Mouse (Mus musculus) stomach, postnatal 0 days (tissue): ENCODE measurements around the gene Cryz. TPM values are rescaled to one million over a fixed set of nuclear protein-coding genes. Genes with fewer than 3 reads are reported as not detected.

Experiments used
- ATAC-seq: fragments of 200-750 bp; cut with Nextera tagmentation; 2 replicates; pipeline ENCODE4 v1.8.0; 2017; ENCODE audit not compliant: low FRiP score, low TSS enrichment
- DNase-seq: peaks from one replicate; pipeline ENCODE4 v3.0.0-alpha.2; 2016; ENCODE audit warnings: low spot score
- H3K27ac ChIP-seq: fragments of 300-500 bp; sonication (generic); replicated peaks from 2 replicates; pipeline ENCODE4 v1.5.1; 2014; ENCODE audit warnings: mild to moderate bottlenecking, control low read depth
- H3K27me3 ChIP-seq: fragments of 300-500 bp; sonication (generic); 2 replicates; pipeline ENCODE4 v1.6.1; 2014; ENCODE audit warnings: low read length; ENCODE audit not compliant: control insufficient read depth, insufficient read depth
- H3K36me3 ChIP-seq: fragments of 300-500 bp; sonication (generic); 2 replicates; pipeline ENCODE4 v1.6.1; 2014; ENCODE audit warnings: low read length, mixed read lengths; ENCODE audit not compliant: control insufficient read depth, insufficient read depth
- H3K4me1 ChIP-seq: fragments of 300-500 bp; sonication (generic); replicated peaks from 2 replicates; pipeline ENCODE4 v1.6.1; 2014; ENCODE audit warnings: antibody characterized with exemption; ENCODE audit not compliant: control insufficient read depth, insufficient read depth
- H3K4me2 ChIP-seq: fragments of 300-500 bp; sonication (generic); replicated peaks from 2 replicates; pipeline ENCODE4 v1.6.1; 2014; ENCODE audit warnings: low read depth, mild to moderate bottlenecking, control low read depth, moderate library complexity
- H3K4me3 ChIP-seq: fragments of 300-500 bp; sonication (generic); 2 replicates; pipeline ENCODE4 v1.5.1; 2014; ENCODE audit warnings: low read depth, low read length, control low read depth
- H3K9ac ChIP-seq: fragments of 300-500 bp; sonication (generic); 2 replicates; pipeline ENCODE4 v1.6.1; 2014; ENCODE audit warnings: mild to moderate bottlenecking, low read length, control low read depth, mixed read lengths
- H3K9me3 ChIP-seq: fragments of 300-500 bp; sonication (generic); 2 replicates; pipeline ENCODE4 v1.6.1; 2016; ENCODE audit warnings: low read length; ENCODE audit not compliant: control insufficient read depth
- CTCF ChIP-seq: IDR thresholded peaks from 2 replicates; pipeline ENCODE4 v1.5.1; 2016; ENCODE audit warnings: antibody characterized with exemption, low read depth, mild to moderate bottlenecking, moderate library complexity
- EP300 ChIP-seq: optimal IDR thresholded peaks from 2 replicates; pipeline ENCODE3; 2016; ENCODE audit warnings: antibody characterized with exemption
- WGBS: fragments of 180-500 bp; shearing (Covaris S2); extraction: QIAGEN DNeasy Blood & Tissue Kit; methylation state at CpG from one replicate; pipeline ENCODE4 v1.1.7; 2014; 5-methylcytosine and 5-hydroxymethylcytosine counted together
- polyA plus RNA-seq: library from polyadenylated mRNA; unstranded; fragments of >200 nt; fragmentation: Nextera tagmentation; extraction: Ambion mirVana; gene quantifications from 2 replicates; pipeline ENCODE4 v1.2.1, GENCODE M21; 2015

The Cryz gene
- polyA plus RNA-seq, 1 experiment from 2014 or later: 7.9 TPM

DNA sequence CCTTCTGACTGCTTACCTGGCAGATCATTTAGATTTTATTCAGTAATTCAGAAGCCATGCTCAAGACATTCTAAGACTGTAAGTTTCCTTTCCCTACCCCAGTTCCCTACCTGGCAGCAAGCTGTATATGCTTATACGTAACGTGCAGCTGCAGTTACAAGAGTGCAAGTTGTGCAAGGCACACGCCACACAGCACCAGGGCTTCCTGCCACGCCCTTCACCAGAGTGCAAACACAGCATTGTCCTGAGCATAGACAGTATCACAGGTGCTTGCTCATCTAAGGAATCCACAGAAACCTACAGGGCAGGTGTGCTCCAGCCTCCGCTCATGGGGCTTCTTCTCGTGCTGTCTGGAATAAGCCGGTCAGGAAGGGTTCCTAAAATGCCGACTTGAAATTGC, 18.6 kb upstream of the Cryz start:
- no peaks in the 10 kb centered on the region for H3K36me3 ChIP-seq
- no peak for TF ChIP-seq CTCF
- no peak for TF ChIP-seq EP300
- WGBS: 91% methylated on average over 8 of the region's 8 CpGs
- H3K4me1 ChIP-seq: no peaks in the 10 kb centered on the region
- ATAC-seq (no peak), DNase-seq (no peak)
- no peaks in the 10 kb centered on the region for H3K9me3 ChIP-seq
- no peak overlapping the region for H3K27ac ChIP-seq
- H3K9ac ChIP-seq: no peak overlapping the region
- H3K27me3 ChIP-seq: no peaks in the 10 kb centered on the region
- H3K4me3 ChIP-seq: no peak overlapping the region
- H3K4me2 ChIP-seq: no peak overlapping the region

DNA sequence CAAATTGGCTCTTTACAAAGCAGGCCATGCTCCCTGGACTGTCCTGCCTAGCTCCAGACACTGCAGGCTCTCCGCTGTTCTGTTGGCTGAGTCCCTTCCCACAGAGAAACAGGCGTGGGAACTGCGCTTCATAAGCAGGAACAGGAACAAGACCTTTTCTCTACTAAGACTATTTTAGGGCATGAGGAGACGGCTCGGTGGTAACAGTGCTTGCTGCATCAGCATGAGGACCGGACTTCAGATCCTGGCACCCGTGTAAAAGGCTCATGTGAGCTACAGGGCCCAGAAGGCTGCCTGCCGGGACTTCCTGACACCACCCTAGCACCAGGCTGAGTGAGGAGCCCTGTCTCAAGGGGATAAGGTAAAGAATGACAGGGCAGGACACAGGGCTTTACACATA, 12.2 kb upstream of the Cryz start:
- Histone ChIP-seq H3K4me1 (no peaks in the 10 kb centered on the region), H3K27me3 (no peaks in the 10 kb centered on the region), H3K9ac (no peak overlapping the region), H3K27ac (no peak overlapping the region), H3K4me3 (no peak overlapping the region), H3K9me3 (no peaks in the 10 kb centered on the region), H3K4me2 (no peak overlapping the region), H3K36me3 (no peaks in the 10 kb centered on the region)
- DNase-seq (peak; percentile 8), ATAC-seq (no peak)
- TF ChIP-seq CTCF (no peak), EP300 (no peak)
- WGBS: 86% methylated on average over 8 of the region's 8 CpGs

- H3K9me3 ChIP-seq: no peaks in the 10 kb centered on the region
- ATAC-seq (no peak), DNase-seq (no peak)
- peaks cover 9% of the 10 kb centered on the region; the same call in 1 of the 2 replicates for H3K36me3 ChIP-seq
- no peak for TF ChIP-seq EP300
- TF ChIP-seq CTCF: no peak
- no peaks in the 10 kb centered on the region for H3K4me1 ChIP-seq
- no peak overlapping the region for H3K9ac ChIP-seq
- no peaks in the 10 kb centered on the region for H3K27me3 ChIP-seq
- H3K4me3 ChIP-seq: no peak overlapping the region
- WGBS: 89% methylated on average over 5 of the region's 5 CpGs
- H3K27ac ChIP-seq: no peak overlapping the region
- no peak overlapping the region for H3K4me2 ChIP-seq
These were observed 5.5 kb upstream of the Cryz start for GRCm38 (mm10) chr3:154590971-154591370.

DNA sequence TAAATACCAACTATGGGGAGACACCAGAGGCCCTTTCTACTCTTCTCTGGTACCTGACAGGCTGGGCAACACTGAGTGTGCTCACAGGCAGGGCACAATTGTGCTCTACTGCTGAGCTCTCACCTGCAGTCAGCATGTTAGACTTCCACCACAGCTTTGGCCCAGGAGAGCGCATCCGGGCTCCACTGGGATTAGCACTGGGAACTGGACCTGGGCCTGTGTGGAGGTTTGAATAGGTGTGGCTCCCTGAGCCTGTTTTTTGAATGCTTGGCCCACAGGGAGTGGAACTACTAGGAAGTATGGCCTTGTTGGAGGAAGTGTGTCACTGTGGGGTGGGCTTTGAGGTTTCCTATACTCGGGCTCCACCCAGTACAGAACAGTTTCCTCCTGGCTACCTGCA, 4.9 kb upstream of the Cryz start:
- no peaks in the 10 kb centered on the region for H3K27me3 ChIP-seq
- H3K27ac ChIP-seq: no peak overlapping the region
- no peaks in the 10 kb centered on the region for H3K4me1 ChIP-seq
- ATAC-seq: no peak
- DNase-seq: no peak
- WGBS: 98% methylated on average over 3 of the region's 3 CpGs
- no peak overlapping the region for H3K9ac ChIP-seq
- H3K36me3 ChIP-seq: peaks cover 9% of the 10 kb centered on the region; the same call in 1 of the 2 replicates
- no peak for TF ChIP-seq EP300
- no peak for TF ChIP-seq CTCF
- no peaks in the 10 kb centered on the region for H3K9me3 ChIP-seq
- no peak overlapping the region for H3K4me3 ChIP-seq
- no peak overlapping the region for H3K4me2 ChIP-seq

- ATAC-seq (no peak), DNase-seq (no peak)
- H3K9ac ChIP-seq: no peak overlapping the region
- 92% methylated on average over 6 of the region's 6 CpGs for WGBS
- H3K4me3 ChIP-seq: no peak overlapping the region
- no peak overlapping the region for H3K27ac ChIP-seq
- TF ChIP-seq EP300 (no peak), CTCF (no peak)
- no peak overlapping the region for H3K4me2 ChIP-seq
- no peaks in the 10 kb centered on the region for H3K9me3 ChIP-seq
- no peaks in the 10 kb centered on the region for H3K27me3 ChIP-seq
- H3K36me3 ChIP-seq: peaks cover 9% of the 10 kb centered on the region; the same call in 1 of the 2 replicates
- no peaks in the 10 kb centered on the region for H3K4me1 ChIP-seq
These were observed 2.9 kb upstream of the Cryz start for GRCm38 (mm10) chr3:154593596-154593995.

DNA sequence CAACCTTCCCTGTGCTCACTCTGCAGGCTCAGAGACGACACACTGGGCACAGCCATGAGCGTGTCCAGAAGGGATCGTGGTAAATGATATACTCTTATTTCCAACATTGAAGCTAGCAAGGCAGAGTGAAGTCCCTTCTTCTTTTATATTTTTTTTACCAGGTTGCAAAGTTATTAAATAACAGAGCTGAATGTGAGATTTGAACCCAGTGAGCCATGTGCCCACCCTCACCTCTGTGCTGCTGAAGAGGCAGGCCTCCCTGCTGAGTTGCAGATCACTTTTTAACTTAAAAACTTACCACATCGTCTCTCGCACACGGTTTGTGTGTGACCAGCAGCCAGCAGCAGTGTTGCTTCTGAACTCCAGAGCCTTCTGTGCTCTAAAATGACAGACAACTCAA, 2.4 kb upstream of the Cryz start:
- TF ChIP-seq CTCF: no peak
- DNase-seq (no peak), ATAC-seq (no peak)
- 94% methylated on average over 6 of the region's 6 CpGs for WGBS
- H3K4me1 ChIP-seq: no peaks in the 10 kb centered on the region
- H3K4me2 ChIP-seq: no peak overlapping the region
- H3K36me3 ChIP-seq: peaks cover 9% of the 10 kb centered on the region; the same call in 1 of the 2 replicates
- no peaks in the 10 kb centered on the region for H3K9me3 ChIP-seq
- H3K4me3 ChIP-seq: no peak overlapping the region
- no peaks in the 10 kb centered on the region for H3K27me3 ChIP-seq
- H3K27ac ChIP-seq: no peak overlapping the region
- no peak overlapping the region for H3K9ac ChIP-seq
